Mouse (Mus musculus) ES-E14 (cell line): ENCODE measurements at regions not wholly inside any gene's neighbourhood (a gene's known extent, or its start where the extent isn't known, plus 50 kb on each side); places are given as distances from the start of the nearest gene placed in this dataset.

ENCODE experiments used
- CHD2 ChIP-seq: IDR thresholded peaks from 2 replicates; pipeline ENCODE4 v1.6.1; 2014; ENCODE audit warnings: mild to moderate bottlenecking, low read depth, low read length, inconsistent platforms
- HCFC1 ChIP-seq: IDR thresholded peaks from 2 replicates; pipeline ENCODE4 v1.6.1; 2012; ENCODE audit warnings: low read length, inconsistent platforms, borderline replicate concordance; ENCODE audit not compliant: insufficient read depth
- ZC3H11A ChIP-seq: IDR thresholded peaks from 2 replicates; pipeline ENCODE4 v1.6.1; 2012; ENCODE audit warnings: low read depth, mild to moderate bottlenecking, inconsistent platforms, low read length, borderline replicate concordance
- ZNF384 ChIP-seq: IDR thresholded peaks from 2 replicates; pipeline ENCODE4 v1.6.1; 2012; ENCODE audit warnings: low read depth, low read length, inconsistent platforms

GRCm38 (mm10) chr10:102623895-102624294 lies 111.9 kb downstream of the Rassf9 start:
- TF ChIP-seq HCFC1 (no peak), ZC3H11A (no peak), CHD2 (no peak), ZNF384 (no peak)
